Mouse (Mus musculus): ENCODE data around the gene Kif2c. TPM values are rescaled to one million over a fixed set of nuclear protein-coding genes. Genes with fewer than 3 reads are reported as not detected.
A peak's percentile ranks its signal among the peaks of the same experiment; 100 is the strongest.

Gene Kif2c
- polyA plus RNA-seq, 1 experiment, result 0.16 TPM

DNA sequence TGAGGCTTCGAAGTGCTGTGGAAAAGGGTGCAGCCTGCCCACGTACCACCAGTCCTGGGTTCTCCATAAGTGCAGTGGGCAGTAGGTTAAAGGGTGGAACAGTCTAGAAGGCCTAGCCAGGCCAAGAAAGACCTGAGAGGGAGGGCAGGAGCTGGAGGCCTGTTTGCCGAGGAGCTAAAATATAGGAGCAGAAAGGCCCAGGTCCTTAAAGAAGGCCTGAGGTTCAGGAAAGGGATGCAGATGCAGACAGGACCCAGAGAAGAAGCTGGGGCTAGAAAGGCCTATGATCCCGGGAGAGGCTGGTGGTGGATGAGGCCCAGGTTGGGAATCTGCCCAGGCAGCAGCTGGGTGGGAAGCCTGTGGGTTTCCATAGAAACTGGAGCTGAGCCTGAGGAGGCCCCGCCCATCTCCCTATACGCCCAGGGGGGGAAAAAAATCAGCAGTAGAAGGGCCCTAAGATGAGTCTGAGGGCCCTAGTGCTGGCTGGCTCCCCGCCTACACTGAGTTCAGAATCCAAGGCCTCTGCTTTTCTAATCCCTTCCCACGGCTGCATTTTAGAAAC is 57.0 kb downstream of the Kif2c start, which contains the start of gene Btbd19:
Gene Btbd19, minus strand, starts transcription at position 378 of the 562 bp plus-strand sequence.
- 41% methylated on average over 8 of the region's 8 CpGs for WGBS
- Histone ChIP-seq H3K27ac (ENCODE audit: insufficient read depth, low read length) (peak within 1 kb of the TSS; percentile 38), H3K4me1 (ENCODE audit: control insufficient read depth, insufficient read depth, low read length) (peaks cover 8% of the 10 kb centered on the region)

DNA sequence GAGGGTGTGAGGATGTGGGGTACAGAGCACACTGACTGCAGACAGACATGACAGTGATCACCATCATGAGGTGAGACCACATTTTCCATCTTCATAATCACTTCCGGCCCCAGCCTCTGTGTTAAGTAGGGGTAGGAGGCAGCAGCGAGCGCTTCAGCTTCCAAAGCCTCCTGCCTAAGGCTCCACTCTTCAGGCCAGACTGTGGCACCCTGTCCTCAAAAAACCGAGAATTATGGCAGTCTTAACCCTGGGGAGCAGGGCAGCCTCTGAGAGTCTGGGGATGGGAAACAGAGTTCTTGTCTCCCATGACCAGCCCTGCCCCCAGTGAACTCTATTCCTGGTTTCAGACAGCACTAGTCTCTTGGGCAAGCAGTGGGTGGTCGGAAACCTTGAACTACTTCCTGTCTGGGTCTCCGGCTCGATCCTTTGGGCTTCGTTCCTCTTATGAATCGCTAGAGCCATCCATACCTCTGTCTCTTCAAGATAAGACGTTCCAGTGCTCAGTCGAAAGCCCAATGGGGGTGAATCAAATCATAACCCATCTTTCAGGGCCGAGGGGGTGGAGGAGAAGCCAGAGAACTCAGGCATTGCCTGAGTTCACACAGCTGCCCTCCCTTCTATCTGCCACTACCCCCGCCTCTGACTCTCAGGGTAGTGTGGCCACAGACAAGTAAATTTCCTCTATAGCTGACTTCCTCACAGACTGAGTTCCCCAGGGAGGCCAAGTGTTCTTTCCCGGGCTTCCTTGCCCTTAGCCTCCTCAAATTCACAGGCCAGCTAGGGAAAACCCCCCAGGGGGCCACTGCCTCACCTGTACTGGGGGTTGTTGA is 57.7 kb downstream of the Kif2c start:
- TF ChIP-seq CTCF (IDR thresholded peaks at IDR 0.05; ENCODE audit: borderline replicate concordance, insufficient read depth, low read depth, low read length) (no peak), POLR2A (IDR thresholded peaks at IDR 0.05; ENCODE audit: borderline replicate concordance, insufficient read depth, low read length) (no peak)
- no peak for DNase-seq
- Histone ChIP-seq H3K27me3 (ENCODE audit: control insufficient read depth, insufficient read depth, low read length) (no peaks in the 10 kb centered on the region), H3K4me3 (replicated peaks; ENCODE audit: insufficient read depth, low read depth, low read length) (no peak overlapping the region), H3K27ac (ENCODE audit: insufficient read depth, low read length) (peak overlapping the region; percentile 34; the same call in 1 of the 2 replicates), H3K4me1 (ENCODE audit: control insufficient read depth, insufficient read depth, low read length) (peaks cover 8% of the 10 kb centered on the region)
- WGBS, result 43% methylated on average over 14 of the region's 14 CpGs

More for the DNA sequence above, 57.0 kb downstream of the Kif2c start, which contains the start of gene Btbd19:
- Histone ChIP-seq H3K4me3 (replicated peaks; ENCODE audit: insufficient read depth, low read depth, low read length) (no peak within 1 kb of the TSS), H3K27me3 (ENCODE audit: control insufficient read depth, insufficient read depth, low read length) (no peaks in the 10 kb centered on the region)
- peak in 1 of 2 experiments; percentile 39 for DNase-seq
- TF ChIP-seq CTCF (IDR thresholded peaks at IDR 0.05; ENCODE audit: borderline replicate concordance, insufficient read depth, low read depth, low read length) (no peak), POLR2A (IDR thresholded peaks at IDR 0.05; ENCODE audit: borderline replicate concordance, insufficient read depth, low read length) (no peak)

DNA sequence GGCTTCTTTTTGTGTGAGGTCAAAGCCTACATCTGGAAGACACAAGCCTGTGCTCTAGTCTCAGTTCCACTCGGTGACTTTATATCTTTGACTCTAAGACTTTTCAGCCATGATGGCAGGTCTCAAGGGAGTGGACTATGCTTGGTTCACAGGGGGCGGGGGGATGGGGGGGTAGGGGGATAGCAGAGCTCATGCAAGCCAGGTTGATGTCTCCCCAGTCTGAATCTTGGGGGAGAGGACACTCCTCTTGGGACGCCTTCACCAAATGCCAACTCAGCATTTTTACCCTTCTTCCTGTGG is 58.3 kb downstream of the Kif2c start:
- no peak for TF ChIP-seq CTCF (IDR thresholded peaks at IDR 0.05; ENCODE audit: borderline replicate concordance, insufficient read depth, low read depth, low read length)
- Histone ChIP-seq H3K27ac (ENCODE audit: insufficient read depth, low read length) (no peak overlapping the region), H3K4me3 (replicated peaks; ENCODE audit: insufficient read depth, low read depth, low read length) (no peak overlapping the region), H3K27me3 (ENCODE audit: control insufficient read depth, insufficient read depth, low read length) (no peaks in the 10 kb centered on the region), H3K4me1 (ENCODE audit: control insufficient read depth, insufficient read depth, low read length) (peaks cover 8% of the 10 kb centered on the region)
- no peak for DNase-seq
- 77% methylated on average over 3 of the region's 3 CpGs for WGBS

DNA sequence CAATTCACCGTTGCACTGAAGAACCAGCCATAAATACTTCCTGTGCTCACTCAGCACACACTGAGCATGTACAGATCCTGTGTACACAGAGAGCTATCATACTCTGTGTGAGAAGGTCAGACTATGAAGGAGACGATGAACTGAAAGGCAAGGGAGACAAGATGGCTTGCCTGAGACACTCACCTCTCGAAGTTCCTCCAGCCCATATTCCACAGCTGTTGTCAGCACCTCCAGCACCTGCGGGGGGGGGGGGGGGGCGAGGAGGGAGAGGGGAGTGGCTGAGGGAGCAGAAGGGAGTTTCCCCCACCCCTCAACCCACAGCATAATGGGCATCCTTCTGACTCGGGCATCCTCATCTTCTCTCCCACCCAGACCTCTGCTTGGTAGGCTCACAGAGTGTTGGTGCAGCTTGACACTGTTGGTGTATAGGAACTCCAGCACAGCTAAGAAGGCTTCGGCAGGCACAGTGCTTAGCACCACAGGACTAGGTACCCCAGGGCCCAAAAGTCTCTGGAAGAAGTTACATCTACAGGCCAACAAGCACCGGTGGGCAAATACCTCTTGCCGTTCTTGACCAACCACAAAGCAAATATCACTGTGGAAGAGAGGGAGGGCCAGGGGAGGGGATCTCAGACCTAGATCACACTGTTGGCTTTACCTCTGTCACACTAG is 58.8 kb downstream of the Kif2c start:
- Histone ChIP-seq H3K27ac (ENCODE audit: insufficient read depth, low read length) (no peak overlapping the region), H3K4me3 (replicated peaks; ENCODE audit: insufficient read depth, low read depth, low read length) (no peak overlapping the region), H3K27me3 (ENCODE audit: control insufficient read depth, insufficient read depth, low read length) (no peaks in the 10 kb centered on the region), H3K4me1 (ENCODE audit: control insufficient read depth, insufficient read depth, low read length) (peaks cover 8% of the 10 kb centered on the region)
- no peak for TF ChIP-seq CTCF (IDR thresholded peaks at IDR 0.05; ENCODE audit: borderline replicate concordance, insufficient read depth, low read depth, low read length)
- no peak for TF ChIP-seq POLR2A (IDR thresholded peaks at IDR 0.05; ENCODE audit: borderline replicate concordance, insufficient read depth, low read length)
- DNase-seq, result no peak
- WGBS, result 72% methylated on average over 9 of the region's 9 CpGs

DNA sequence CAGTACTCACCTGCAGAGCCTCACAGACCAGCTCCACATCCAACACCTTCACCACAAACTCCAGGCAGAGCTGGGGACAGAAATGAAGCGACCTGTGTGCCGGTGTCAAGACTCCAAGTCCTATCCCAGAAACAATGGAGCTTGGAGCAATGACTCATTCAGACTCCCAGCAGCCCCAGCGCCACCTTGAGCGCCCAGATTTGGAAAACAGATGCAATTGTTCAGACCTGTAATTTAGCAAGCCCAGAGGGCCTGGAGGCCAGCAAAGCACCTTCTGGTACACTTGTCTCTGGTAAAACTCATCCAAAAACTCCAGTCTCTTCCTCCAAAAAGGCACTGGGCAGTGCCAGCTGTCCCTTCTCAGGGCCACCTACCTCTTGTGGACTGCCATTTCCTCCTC is 60.2 kb downstream of the Kif2c start:
- peaks cover 8% of the 10 kb centered on the region for H3K4me1 ChIP-seq (ENCODE audit: control insufficient read depth, insufficient read depth, low read length)
- no peak for DNase-seq
- TF ChIP-seq POLR2A (IDR thresholded peaks at IDR 0.05; ENCODE audit: borderline replicate concordance, insufficient read depth, low read length) (no peak), CTCF (IDR thresholded peaks at IDR 0.05; ENCODE audit: borderline replicate concordance, insufficient read depth, low read depth, low read length) (no peak)
- H3K27me3 ChIP-seq (ENCODE audit: control insufficient read depth, insufficient read depth, low read length), result no peaks in the 10 kb centered on the region
- 87% methylated on average over 4 of the region's 4 CpGs for WGBS
- H3K4me3 ChIP-seq (replicated peaks; ENCODE audit: insufficient read depth, low read depth, low read length), result no peak overlapping the region
- H3K27ac ChIP-seq (ENCODE audit: insufficient read depth, low read length), result no peak overlapping the region

DNA sequence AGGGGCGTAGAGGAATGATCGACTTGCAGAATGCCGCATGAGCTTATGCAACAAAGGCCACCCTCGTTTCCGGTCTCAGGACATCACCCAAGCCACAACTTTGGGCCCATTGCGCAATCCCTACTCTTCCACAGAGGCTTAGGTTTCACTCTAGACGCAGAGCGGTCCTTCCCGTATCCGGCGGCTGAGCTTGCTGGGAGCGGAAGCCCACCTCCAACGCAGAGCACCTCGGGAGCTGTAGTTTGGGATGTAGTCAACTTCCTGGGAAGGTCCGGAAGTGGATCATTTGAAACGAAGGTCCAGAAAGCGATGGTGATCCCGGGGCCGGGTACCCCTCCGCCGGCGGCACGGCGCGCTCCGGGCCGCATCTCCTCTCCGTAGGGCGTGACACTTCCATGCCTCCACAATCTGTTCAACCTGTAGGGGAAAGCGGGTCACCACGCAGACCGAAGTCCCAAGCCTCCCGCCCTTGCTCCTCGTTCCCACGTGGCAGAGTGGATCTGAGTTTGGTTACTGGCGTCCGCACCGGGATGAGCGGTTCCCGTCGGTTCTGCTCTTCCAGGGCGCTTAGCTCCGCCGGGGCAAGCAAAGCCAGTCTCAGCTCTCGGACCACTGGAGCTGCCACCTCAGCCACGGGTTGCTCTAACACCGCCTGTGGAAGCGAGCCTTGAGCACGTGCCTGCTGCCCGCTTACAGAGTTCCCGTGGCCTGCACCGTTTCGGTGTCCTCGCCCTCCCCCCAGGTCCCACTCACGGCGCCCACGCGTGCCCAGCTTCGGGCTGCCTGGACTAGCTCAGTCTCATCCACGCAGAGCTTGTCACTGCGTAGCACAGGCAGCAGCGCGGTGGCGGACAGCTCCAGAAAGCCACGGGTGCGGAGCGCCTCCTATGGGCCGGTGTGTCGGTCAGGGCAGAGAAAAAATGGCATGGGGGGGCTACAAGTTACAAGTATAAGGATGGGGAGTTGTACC is 61.7 kb downstream of the Kif2c start:
- Histone ChIP-seq H3K27ac (ENCODE audit: insufficient read depth, low read length) (peak overlapping the region; percentile 73), H3K4me3 (replicated peaks; ENCODE audit: insufficient read depth, low read depth, low read length) (peak overlapping the region; percentile 74), H3K27me3 (ENCODE audit: control insufficient read depth, insufficient read depth, low read length) (no peaks in the 10 kb centered on the region), H3K4me1 (ENCODE audit: control insufficient read depth, insufficient read depth, low read length) (peaks cover 4% of the 10 kb centered on the region)
- TF ChIP-seq CTCF (IDR thresholded peaks at IDR 0.05; ENCODE audit: borderline replicate concordance, insufficient read depth, low read depth, low read length) (peak; percentile 67; the same call in 1 of the 2 replicates), POLR2A (IDR thresholded peaks at IDR 0.05; ENCODE audit: borderline replicate concordance, insufficient read depth, low read length) (peak; percentile 96)
- peak; percentile 92 to 95 for DNase-seq
- WGBS, result under 1% methylated on average over 69 of the region's 69 CpGs

DNA sequence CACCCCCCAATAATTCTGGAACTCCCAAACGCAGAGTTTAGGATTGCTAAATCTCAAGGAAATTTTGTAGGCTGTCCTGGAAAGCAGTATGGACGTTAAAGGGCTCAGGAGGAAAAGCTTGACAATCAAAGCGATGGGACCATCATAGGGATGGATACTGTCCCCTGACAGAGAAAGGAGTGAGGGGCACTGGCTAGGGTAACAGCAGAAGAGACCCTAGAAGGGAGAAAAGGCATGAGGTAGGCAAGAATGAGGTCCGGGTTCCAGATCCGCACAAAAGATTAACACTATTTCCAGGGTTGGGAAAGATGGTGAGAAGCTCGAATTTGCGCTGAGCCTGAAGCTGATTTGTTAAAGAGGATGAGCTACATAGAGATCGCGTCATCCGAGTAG is 62.4 kb downstream of the Kif2c start:
- DNase-seq, result no peak
- H3K27ac ChIP-seq (ENCODE audit: insufficient read depth, low read length), result peak overlapping the region; percentile 73
- no peaks in the 10 kb centered on the region; the same call in 1 of the 2 replicates for H3K4me1 ChIP-seq (ENCODE audit: control insufficient read depth, insufficient read depth, low read length)
- TF ChIP-seq POLR2A (IDR thresholded peaks at IDR 0.05; ENCODE audit: borderline replicate concordance, insufficient read depth, low read length) (no peak), CTCF (IDR thresholded peaks at IDR 0.05; ENCODE audit: borderline replicate concordance, insufficient read depth, low read depth, low read length) (no peak)
- no peaks in the 10 kb centered on the region for H3K27me3 ChIP-seq (ENCODE audit: control insufficient read depth, insufficient read depth, low read length)
- WGBS, result 5% methylated on average over 10 of the region's 10 CpGs
- H3K4me3 ChIP-seq (replicated peaks; ENCODE audit: insufficient read depth, low read depth, low read length), result peak overlapping the region; percentile 74

Measured in cerebellum, adult 2 months (tissue).